ENCODE assay signal across 24 mouse cellular contexts in the genomic region with DNA sequence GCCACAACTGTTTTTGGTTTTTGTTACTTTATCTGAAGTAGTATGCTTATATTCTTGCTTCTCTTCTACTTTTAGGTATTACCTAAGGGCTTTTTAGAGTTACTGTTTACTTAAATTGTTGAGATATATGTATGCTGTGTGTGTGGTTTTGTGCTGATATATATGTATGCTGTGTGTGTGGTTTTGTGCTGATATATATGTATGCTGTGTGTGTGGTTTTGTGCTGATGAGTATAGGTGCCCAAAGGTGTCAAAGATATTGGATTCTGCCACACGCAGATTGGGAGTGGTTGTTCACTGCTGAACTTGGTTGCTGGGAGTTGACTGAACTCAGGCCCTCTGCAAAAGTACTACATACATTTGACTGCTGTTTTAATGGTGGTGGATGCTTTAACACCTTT.
"Had no signal": no experiment of that assay in that cellular context is flagged by ENCODE, and none has a peak within 500 bp of the region (broad histone marks: within the 10 kb centered on the region; RNA-seq: fewer than 3 reads in every experiment).

No protein-coding gene starts in this region.

- DNase-seq: gastrocnemius, postnatal 14 days; gastrocnemius, postnatal 36 days; heart, adult 2 months; heart, postnatal 14 days; heart, postnatal 36 days; kidney, adult 11 months; kidney, adult 2 months; kidney, adult 9 months; kidney, postnatal 14 days; kidney, postnatal 36 days; layer of hippocampus, adult 9-11 months; layer of hippocampus, postnatal 36 days; left cerebral cortex, postnatal 4 days had no signal

- H3K4me3 ChIP-seq: heart, adult 2 months; heart, embryonic 13.5 days; heart, embryonic 15.5 days; hindbrain, embryonic 13.5 days; hindbrain, embryonic 15.5 days; kidney, embryonic 15.5 days; limb, embryonic 13.5 days; limb, embryonic 15.5 days had no signal

- H3K4me2 ChIP-seq: heart, embryonic 11.5 days; heart, embryonic 13.5 days; heart, embryonic 15.5 days; hindbrain, embryonic 13.5 days; hindbrain, embryonic 15.5 days; kidney, embryonic 15.5 days; limb, embryonic 13.5 days; limb, embryonic 15.5 days had no signal

- H3K9ac ChIP-seq: heart, embryonic 15.5 days; hindbrain, embryonic 13.5 days; hindbrain, embryonic 15.5 days; kidney, embryonic 15.5 days; limb, embryonic 13.5 days; limb, embryonic 15.5 days had no signal

- H3K4me1 ChIP-seq: heart, embryonic 13.5 days; hindbrain, embryonic 13.5 days; hindbrain, embryonic 15.5 days; kidney, embryonic 15.5 days; limb, embryonic 13.5 days; limb, embryonic 15.5 days had no signal

- H3K27ac ChIP-seq: heart, adult 2 months; heart, embryonic 15.5 days; hindbrain, embryonic 13.5 days; hindbrain, embryonic 15.5 days; hindbrain, postnatal 0 days; kidney, embryonic 15.5 days; kidney, postnatal 0 days; limb, embryonic 13.5 days; limb, embryonic 15.5 days had no signal

- H3K27me3 ChIP-seq: heart, embryonic 13.5 days; heart, embryonic 15.5 days; hindbrain, embryonic 13.5 days; hindbrain, embryonic 15.5 days; kidney, embryonic 15.5 days; limb, embryonic 13.5 days; limb, embryonic 15.5 days had no signal

- H3K9me3 ChIP-seq: heart, embryonic 13.5 days; heart, embryonic 15.5 days; hindbrain, embryonic 13.5 days; hindbrain, embryonic 15.5 days; kidney, embryonic 15.5 days; limb, embryonic 13.5 days; limb, embryonic 15.5 days had no signal

- ATAC-seq: hindbrain, postnatal 0 days; intestine, embryonic 16.5 days had no signal
